Mouse (Mus musculus): Measurements from ENCODE around the gene Kcnq5. TPM values are rescaled to one million over a fixed set of nuclear protein-coding genes. Genes with fewer than 3 reads are reported as not detected.
"Not testable (repeated sequence)": the region's sequence is repeated elsewhere in the genome, so short reads cannot be mapped to it uniquely, and the experiment has no call there.

The Kcnq5 gene
- polyA plus RNA-seq, 1 experiment from 2014 or later: not detected

DNA sequence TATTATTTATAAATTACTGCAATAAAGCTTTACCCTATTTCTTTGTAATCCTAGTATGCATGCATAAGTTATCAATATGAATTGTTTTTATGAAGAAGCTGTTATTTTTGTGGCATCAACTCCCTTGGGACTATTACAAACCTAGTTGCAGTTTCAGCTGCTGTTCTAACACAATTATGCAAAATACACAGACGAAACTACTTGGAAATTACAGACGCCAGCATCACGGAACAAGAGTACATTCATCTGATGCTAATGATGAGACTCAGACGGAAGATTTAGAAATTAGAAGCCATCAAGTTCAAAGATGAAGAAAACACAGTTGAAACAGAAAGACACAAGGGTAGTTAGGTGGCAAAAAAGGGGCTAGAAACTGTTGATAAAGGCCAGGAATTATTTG is 310.9 kb downstream of the Kcnq5 start:
- Histone ChIP-seq H3K27ac (no peak overlapping the region), H3K36me3 (ENCODE audit: inconsistent target) (no peaks in the 10 kb centered on the region), H3K79me2 (ENCODE audit: inconsistent target) (no peaks in the 10 kb centered on the region), H3K4me3 (ENCODE audit: inconsistent target) (no peak overlapping the region)
- WGBS (ENCODE audit: missing documents): 93% methylated on average over 4 of the region's 4 CpGs

DNA sequence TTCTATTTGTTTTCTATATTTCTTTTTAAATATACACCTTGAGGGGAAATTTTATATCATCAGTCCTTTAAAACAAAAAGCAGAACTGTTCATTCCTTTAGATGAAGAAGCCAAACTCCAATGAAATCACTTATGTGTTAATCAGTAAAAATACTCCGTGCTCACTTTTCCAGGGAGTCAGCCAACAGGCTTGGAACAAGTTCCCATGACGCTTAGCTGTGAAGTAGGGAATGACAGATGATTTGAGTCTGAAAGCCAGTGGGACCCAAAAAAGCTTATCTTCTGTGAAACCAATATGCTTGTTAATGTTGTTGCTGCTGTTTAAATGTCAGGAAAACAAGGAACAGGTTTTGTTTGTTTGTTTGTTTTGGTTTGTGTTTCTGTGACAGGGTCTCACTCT is 326.3 kb downstream of the Kcnq5 start:
- no peak overlapping the region for H3K4me3 ChIP-seq (ENCODE audit: inconsistent target)
- no peak overlapping the region for H3K27ac ChIP-seq
- 79% methylated on average over 2 of the region's 2 CpGs for WGBS (ENCODE audit: missing documents)
- no peaks in the 10 kb centered on the region for H3K36me3 ChIP-seq (ENCODE audit: inconsistent target)
- no peaks in the 10 kb centered on the region for H3K79me2 ChIP-seq (ENCODE audit: inconsistent target)

DNA sequence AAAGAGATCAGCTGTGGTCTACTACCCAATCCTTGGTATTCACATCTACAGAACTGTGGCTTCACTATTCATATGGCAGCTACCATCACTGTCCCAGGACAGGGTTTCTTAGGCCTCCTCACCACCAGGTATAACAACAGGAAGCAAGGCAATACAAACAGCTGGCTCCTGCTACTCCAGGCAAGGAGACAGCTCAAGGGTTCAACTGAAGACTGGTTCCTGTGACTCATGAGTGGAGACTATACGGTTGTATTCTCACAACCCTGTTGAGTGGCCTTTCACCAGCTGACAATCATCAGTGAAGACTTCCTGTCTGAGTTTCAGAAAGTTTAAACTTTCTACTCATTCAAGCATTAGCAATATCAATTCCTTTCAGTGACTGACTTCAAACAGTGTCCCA is 327.7 kb downstream of the Kcnq5 start:
- Histone ChIP-seq H3K79me2 (ENCODE audit: inconsistent target) (no peaks in the 10 kb centered on the region), H3K27ac (no peak overlapping the region), H3K36me3 (ENCODE audit: inconsistent target) (no peaks in the 10 kb centered on the region), H3K4me3 (ENCODE audit: inconsistent target) (no peak overlapping the region)
- WGBS (ENCODE audit: missing documents): 60% methylated on average over 1 of the region's 1 CpGs

DNA sequence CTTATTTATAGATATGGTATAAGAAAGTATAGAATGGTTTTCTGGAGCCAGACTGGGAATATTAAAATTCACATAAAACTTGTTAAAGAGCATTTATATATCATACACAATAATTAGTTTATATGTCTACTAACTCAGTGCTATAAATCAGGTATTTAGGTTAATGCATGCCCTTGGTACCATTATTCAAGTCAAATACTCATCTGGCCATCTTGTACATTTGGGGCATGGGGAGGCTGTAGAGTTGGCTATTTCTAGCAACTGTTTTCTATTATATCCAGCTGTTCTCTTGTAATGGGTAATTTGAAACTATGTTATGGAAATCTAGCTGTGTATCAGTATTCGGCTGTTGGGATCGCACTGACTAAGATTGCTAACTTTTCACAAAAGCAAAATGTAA is 339.3 kb downstream of the Kcnq5 start:
- Histone ChIP-seq H3K36me3 (ENCODE audit: inconsistent target) (no peaks in the 10 kb centered on the region), H3K27ac (no peak overlapping the region), H3K79me2 (ENCODE audit: inconsistent target) (no peaks in the 10 kb centered on the region), H3K4me3 (ENCODE audit: inconsistent target) (no peak overlapping the region)
- WGBS (ENCODE audit: missing documents): 100% methylated on average over 2 of the region's 2 CpGs

DNA sequence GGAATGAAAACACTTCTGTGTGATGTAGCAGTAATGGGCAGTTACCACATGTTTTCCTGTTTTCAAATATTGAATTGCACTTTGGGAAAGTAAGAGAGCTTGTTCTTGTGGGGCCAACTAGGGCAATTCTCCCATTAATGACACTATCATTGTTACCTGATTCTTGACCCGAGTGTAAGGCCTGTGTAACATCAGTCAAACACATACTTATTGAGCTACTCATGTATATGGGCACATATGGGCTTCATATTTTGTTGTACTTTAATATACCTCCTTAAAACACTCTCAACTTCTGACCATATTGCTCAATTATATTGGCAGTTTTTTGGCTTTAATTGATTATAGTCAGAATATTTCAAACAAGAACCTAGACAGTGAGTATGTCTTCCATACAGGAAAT is 339.7 kb downstream of the Kcnq5 start:
- Histone ChIP-seq H3K79me2 (ENCODE audit: inconsistent target) (no peaks in the 10 kb centered on the region), H3K36me3 (ENCODE audit: inconsistent target) (no peaks in the 10 kb centered on the region), H3K27ac (no peak overlapping the region), H3K4me3 (ENCODE audit: inconsistent target) (no peak overlapping the region)
- WGBS (ENCODE audit: missing documents): 69% methylated on average over 1 of the region's 1 CpGs

DNA sequence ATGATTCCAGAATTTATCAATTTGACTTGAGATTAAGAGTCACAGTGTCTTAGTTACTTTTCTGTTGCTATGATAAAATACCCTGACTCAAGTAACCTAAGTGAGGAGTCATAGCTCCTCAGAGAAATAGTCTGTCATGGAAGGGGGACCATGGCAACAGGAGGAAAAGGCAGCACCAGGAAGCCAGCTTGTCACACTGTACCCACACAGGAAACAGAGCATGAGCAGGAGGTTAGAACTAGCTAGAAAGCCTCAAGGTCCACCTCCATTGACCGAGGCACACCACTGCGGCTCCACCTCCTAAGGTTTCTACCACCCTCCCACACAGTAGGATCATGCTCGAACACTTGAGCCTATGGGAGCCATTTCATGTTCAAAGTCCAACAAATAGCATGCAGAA is 343.0 kb downstream of the Kcnq5 start:
- no peaks in the 10 kb centered on the region for H3K36me3 ChIP-seq (ENCODE audit: inconsistent target)
- WGBS (ENCODE audit: missing documents): 27% methylated on average over 3 of the region's 3 CpGs

DNA sequence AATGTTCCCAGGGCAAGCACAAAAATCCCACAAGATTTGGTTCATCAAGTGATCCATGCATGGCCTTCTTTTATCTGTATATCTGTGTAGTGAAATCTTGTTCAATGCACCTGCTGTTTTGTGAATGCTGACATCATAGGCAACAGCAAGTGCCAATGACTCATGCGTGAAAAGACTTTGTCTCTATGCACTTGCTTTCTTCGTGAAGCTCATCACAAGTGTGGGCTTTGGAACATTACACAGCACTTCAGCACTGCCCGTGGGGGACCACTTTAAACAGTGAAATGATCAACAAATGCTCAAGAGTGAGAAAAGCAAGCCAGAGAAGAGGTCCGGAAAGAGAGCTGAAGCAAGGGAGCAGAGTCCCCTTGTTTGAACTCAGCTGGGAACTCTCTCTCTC is 345.1 kb downstream of the Kcnq5 start:
- Histone ChIP-seq H3K27ac (no peak overlapping the region), H3K79me2 (ENCODE audit: inconsistent target) (no peaks in the 10 kb centered on the region), H3K4me3 (ENCODE audit: inconsistent target) (no peak overlapping the region), H3K36me3 (ENCODE audit: inconsistent target) (no peaks in the 10 kb centered on the region)
- 89% methylated on average over 4 of the region's 4 CpGs for WGBS (ENCODE audit: missing documents)

More for the DNA sequence above, 343.0 kb downstream of the Kcnq5 start:
- H3K4me3 ChIP-seq (ENCODE audit: inconsistent target): no peak overlapping the region
- no peaks in the 10 kb centered on the region for H3K79me2 ChIP-seq (ENCODE audit: inconsistent target)
- H3K27ac ChIP-seq: no peak overlapping the region

DNA sequence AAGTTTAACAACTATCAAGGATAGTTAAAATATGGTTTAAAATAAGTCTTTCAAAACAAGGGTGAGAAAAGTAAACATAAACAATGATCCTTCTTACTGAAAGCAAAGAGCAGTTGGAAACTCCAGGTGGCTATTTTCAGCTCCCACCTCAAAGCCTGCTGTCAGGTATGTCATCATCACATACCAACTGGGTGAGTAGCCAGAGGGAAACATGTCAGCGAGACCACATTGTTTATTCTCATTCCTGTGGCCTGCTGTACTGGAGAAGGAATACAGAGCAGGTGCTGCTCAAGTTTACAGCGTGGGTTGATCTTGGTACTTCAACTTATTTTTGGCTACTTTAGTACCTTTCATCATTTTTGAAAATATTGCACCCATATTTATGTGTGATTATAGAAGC is 347.8 kb downstream of the Kcnq5 start:
- whole genome bisulfite sequencing (ENCODE audit: missing documents): 83% methylated on average over 2 of the region's 2 CpGs

DNA sequence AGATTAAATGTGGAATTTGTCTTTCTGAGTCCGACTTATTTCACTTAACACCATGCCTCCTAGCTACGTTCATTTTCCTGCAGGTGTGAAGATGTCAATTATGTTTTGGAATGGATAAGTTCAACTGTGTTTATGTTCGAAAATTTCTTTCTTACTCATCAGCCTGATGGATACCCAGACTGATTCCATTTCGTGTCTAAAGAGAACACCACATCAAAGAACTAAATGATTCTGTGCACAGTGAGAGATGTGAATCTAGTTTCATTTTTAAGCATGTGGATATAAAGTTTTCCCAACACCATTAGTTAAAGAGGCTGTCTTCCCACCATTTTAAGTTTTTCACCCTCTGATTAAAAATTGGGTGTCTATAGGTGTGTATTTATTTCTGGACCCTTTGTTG is 357.7 kb downstream of the Kcnq5 start:
- no peak overlapping the region for H3K27ac ChIP-seq
- no peaks in the 10 kb centered on the region for H3K36me3 ChIP-seq (ENCODE audit: inconsistent target)
- H3K4me3 ChIP-seq (ENCODE audit: inconsistent target): no peak overlapping the region
- 90% methylated on average over 4 of the region's 4 CpGs for WGBS (ENCODE audit: missing documents)
- H3K79me2 ChIP-seq (ENCODE audit: inconsistent target): no peaks in the 10 kb centered on the region

More for the DNA sequence above, 347.8 kb downstream of the Kcnq5 start:
- no peaks in the 10 kb centered on the region for H3K79me2 ChIP-seq (ENCODE audit: inconsistent target)
- no peak overlapping the region for H3K4me3 ChIP-seq (ENCODE audit: inconsistent target)
- H3K36me3 ChIP-seq (ENCODE audit: inconsistent target): no peaks in the 10 kb centered on the region
- H3K27ac ChIP-seq: no peak overlapping the region

DNA sequence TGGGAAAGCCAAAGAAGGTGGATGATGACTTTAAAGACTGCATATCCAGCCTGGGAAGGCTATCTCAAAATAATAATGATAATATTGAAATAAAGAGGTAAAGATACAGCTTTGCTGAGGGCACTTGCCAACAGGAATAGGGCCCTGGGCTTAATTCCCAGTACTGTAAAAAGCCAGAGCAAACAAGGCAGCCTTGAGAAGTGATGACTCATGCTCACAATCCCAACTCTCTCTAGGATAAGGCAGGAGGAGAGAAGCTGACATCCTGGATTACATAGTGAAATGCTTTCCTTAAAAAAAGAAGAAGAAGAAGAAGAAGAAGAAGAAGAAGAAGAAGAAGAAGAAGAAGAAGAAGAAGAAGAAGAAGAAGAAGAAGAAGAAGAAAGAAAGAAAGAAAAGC is 359.2 kb downstream of the Kcnq5 start:
- no peaks in the 10 kb centered on the region for H3K79me2 ChIP-seq (ENCODE audit: inconsistent target)
- H3K36me3 ChIP-seq (ENCODE audit: inconsistent target): no peaks in the 10 kb centered on the region
- no peak overlapping the region for H3K4me3 ChIP-seq (ENCODE audit: inconsistent target)
- no peak overlapping the region for H3K27ac ChIP-seq

DNA sequence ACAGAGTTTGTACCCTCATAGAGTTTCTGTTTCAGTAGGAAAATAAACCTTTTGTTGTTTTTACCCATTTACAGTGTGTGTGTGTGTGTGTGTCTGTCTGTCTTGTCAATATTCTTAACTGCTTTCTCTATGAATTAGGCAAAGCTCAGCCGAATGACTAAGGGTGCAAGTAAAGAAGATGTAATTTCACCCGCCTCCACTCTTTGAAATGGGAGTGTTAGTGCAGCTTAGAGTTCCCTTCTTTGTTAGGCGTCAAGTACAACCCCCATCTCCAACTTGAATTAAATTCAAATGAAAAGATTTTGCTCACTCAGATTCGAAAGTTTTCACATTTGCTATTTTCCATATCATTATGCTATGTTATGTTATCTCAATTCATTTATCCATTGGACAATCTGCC is 361.1 kb downstream of the Kcnq5 start:
- 91% methylated on average over 4 of the region's 4 CpGs for WGBS (ENCODE audit: missing documents)
- no peaks in the 10 kb centered on the region for H3K36me3 ChIP-seq (ENCODE audit: inconsistent target)
- no peak overlapping the region for H3K4me3 ChIP-seq (ENCODE audit: inconsistent target)
- no peaks in the 10 kb centered on the region for H3K79me2 ChIP-seq (ENCODE audit: inconsistent target)
- no peak overlapping the region for H3K27ac ChIP-seq

DNA sequence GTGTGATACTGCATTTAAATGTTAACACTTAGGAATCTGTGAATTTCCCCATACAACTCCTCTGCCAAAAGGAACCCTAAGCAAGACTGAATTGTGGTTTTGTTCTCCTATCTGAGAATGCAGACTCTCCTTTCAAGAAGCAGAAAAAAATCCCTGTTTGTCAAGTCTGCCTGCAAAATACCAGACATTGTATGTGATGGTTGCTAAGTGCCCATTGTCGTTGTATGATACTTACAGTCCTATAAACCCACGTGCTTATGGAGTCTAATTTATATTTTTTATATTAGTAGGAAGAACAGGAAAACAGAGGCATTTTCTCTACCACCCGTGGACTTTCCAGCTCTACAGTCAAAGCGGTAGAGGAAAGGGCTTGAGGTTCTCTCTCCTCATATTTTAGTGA is 367.9 kb downstream of the Kcnq5 start:
- no peaks in the 10 kb centered on the region for H3K36me3 ChIP-seq (ENCODE audit: inconsistent target)
- H3K79me2 ChIP-seq (ENCODE audit: inconsistent target): no peaks in the 10 kb centered on the region
- 80% methylated on average over 4 of the region's 4 CpGs for WGBS (ENCODE audit: missing documents)
- no peak overlapping the region for H3K4me3 ChIP-seq (ENCODE audit: inconsistent target)
- no peak overlapping the region for H3K27ac ChIP-seq

DNA sequence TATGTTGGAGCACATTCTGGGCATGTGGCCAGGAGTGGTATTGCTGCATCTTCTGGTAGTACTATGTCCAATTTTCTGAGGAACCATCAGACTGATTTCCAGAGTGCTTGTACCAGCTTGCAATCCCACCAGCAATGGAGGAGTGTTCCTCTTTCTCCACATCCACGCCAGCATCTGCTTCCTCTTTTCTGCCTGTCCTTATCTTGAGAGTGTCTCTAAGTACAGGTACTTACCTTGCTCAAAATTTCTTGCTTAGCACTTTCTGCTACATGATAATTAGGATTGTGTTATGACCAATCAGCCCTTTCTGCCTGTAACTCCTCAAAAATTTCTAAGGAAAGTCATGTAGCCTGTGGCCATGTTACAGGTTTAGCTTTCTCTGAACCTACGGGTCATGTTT is 394.3 kb downstream of the Kcnq5 start:
- not testable (repeated sequence) for H3K4me3 ChIP-seq (ENCODE audit: inconsistent target); H3K27ac ChIP-seq; H3K79me2 ChIP-seq (ENCODE audit: inconsistent target); H3K36me3 ChIP-seq (ENCODE audit: inconsistent target)
- WGBS (ENCODE audit: missing documents): 54% methylated on average over 2 of the region's 2 CpGs

DNA sequence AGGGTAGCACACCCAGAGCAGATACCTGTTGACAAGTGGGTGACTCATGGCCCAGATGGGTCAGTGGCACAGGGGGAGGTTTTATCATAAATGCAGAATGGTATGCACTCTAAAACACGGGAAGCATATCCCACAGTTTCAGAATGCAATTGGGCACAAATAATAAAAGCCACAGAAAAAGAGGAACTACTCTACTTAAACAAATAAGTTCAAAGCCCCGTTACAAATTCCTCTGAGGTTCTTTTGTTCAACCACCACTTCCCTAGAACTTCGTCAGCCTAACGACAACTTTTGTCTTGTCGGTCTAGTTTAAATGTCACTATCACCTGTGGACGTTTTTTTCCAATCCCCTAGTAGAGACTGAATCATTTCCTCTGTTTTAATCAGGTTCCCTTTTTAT is 407.1 kb downstream of the Kcnq5 start:
- Histone ChIP-seq H3K79me2 (ENCODE audit: inconsistent target) (no peaks in the 10 kb centered on the region), H3K27ac (no peak overlapping the region), H3K4me3 (ENCODE audit: inconsistent target) (no peak overlapping the region), H3K36me3 (ENCODE audit: inconsistent target) (no peaks in the 10 kb centered on the region)
- 2% methylated on average over 6 of the region's 6 CpGs for WGBS (ENCODE audit: missing documents)

DNA sequence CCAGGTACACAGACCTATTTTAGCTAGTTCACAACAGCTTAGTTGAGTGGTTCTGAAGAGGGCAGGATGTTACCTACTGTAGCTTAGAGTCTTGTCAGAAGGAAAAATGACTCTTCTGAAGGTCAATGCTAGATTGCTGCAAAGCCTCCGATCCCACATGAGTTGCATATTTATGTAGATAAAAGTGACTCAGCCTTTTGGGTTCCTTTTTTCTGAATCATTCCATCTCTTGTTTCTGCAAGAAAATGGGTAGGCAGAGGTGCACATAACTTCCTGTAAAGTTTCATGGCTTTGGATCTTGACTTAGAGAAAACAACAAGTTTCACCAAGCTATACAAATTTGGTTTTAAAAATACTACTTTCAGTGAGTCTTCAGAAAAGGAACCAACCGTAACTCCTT is 409.0 kb downstream of the Kcnq5 start:
- no peaks in the 10 kb centered on the region for H3K36me3 ChIP-seq (ENCODE audit: inconsistent target)
- WGBS (ENCODE audit: missing documents): 44% methylated on average over 2 of the region's 2 CpGs
- H3K4me3 ChIP-seq (ENCODE audit: inconsistent target): no peak overlapping the region
- no peak overlapping the region for H3K27ac ChIP-seq
- H3K79me2 ChIP-seq (ENCODE audit: inconsistent target): no peaks in the 10 kb centered on the region

DNA sequence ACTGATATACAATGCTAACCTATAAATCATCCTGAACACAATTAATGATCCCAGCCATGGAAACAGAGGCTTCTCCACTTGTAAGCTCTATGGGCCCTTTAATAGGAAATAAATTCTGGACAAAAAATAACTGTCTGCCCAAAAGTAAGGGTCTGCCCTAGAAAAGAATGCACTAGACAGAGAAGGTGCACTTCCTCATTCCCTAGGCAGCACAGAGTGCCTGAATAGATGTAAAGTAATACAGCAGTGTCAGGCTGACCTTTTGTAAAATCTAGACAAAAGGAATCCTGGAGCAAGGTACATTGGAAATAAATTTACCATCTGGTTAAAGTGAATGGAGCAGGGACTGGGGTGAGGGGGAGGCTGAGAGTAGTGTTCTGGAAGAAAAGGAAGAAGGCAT is 417.8 kb downstream of the Kcnq5 start:
- Histone ChIP-seq H3K36me3 (ENCODE audit: inconsistent target) (no peaks in the 10 kb centered on the region), H3K79me2 (ENCODE audit: inconsistent target) (no peaks in the 10 kb centered on the region), H3K4me3 (ENCODE audit: inconsistent target) (no peak overlapping the region), H3K27ac (no peak overlapping the region)

DNA sequence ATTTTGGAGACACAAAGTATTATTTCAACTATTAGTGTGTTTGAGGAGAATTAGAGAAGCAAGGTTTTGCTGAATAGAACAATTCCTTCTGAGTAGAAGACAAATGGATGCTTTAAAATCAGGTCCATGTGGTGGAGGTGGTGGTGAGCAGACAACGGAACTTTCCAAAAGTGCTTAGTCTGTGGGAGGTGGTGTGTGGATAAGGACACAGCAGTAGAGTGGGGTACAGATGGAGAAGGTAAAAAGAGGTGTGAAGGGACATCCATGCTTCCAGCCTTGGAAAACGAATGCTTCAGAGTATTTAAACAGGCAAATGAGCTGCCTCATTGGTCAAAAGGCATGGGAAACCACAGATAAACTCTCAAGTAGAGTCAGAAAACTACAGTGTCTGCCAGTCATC is 422.3 kb downstream of the Kcnq5 start:
- 93% methylated on average over 2 of the region's 2 CpGs for WGBS (ENCODE audit: missing documents)
- no peak overlapping the region for H3K27ac ChIP-seq
- no peaks in the 10 kb centered on the region for H3K36me3 ChIP-seq (ENCODE audit: inconsistent target)

More for the DNA sequence above, 422.3 kb downstream of the Kcnq5 start:
- Histone ChIP-seq H3K4me3 (ENCODE audit: inconsistent target) (no peak overlapping the region), H3K79me2 (ENCODE audit: inconsistent target) (no peaks in the 10 kb centered on the region)

All from macrophage (primary cell).